Mouse (Mus musculus) liver, embryonic 14.5 days (tissue): Measurements from ENCODE around the gene Otud7b.

Experiments used
- CTCF ChIP-seq: IDR thresholded peaks from 2 replicates; pipeline ENCODE4 v1.5.1; 2016; ENCODE audit warnings: antibody characterized with exemption, low read depth, control low read depth
- EP300 ChIP-seq: IDR thresholded peaks from 2 replicates; pipeline ENCODE4 v1.6.1; 2016; ENCODE audit warnings: antibody characterized with exemption, low read depth

GRCm38 (mm10) chr3:96128128-96128527 lies 23.8 kb downstream of the Otud7b start:
- TF ChIP-seq CTCF (no peak), EP300 (no peak)
